Comparison of ENCODE assay signal across 8 mouse cellular contexts in genomic region chr5:113163116-113163515, GRCm38 (mm10). TPM values are rescaled to one million over a fixed set of nuclear protein-coding genes. Genes with fewer than 3 reads are reported as not detected.
DNase-seq lines count a peak whose midpoint lies in the region; ATAC-seq and TF ChIP-seq lines count a peak whose summit lies in the region.

No protein-coding gene starts in this region.

- H3K4me2 ChIP-seq in kidney, embryonic 15.5 days, result peak overlapping the region; percentile 60
- peak overlapping the region; percentile 44 for H3K4me2 ChIP-seq in hindbrain, embryonic 12.5 days (replicated peaks)

- DNase-seq in kidney, adult 2 months, result no peak
- DNase-seq in adrenal gland, postnatal 10 days, result peak; percentile 79
- DNase-seq in left cerebral cortex, adult 18-20 months (ENCODE audit: low spot score in 2 of 2), result no peak
- no peak for DNase-seq in right cerebral cortex, postnatal 4 days
- no peak for DNase-seq in frontal cortex, postnatal 14 days (ENCODE audit: low spot score in 2 of 2)

- WGBS in kidney, embryonic 15.5 days, result 7% methylated on average over 13 of the region's 13 CpGs
- WGBS in kidney, adult 2 months, result 41% methylated on average over 13 of the region's 13 CpGs
- 6% methylated on average over 13 of the region's 13 CpGs for WGBS in hindbrain, embryonic 12.5 days

- H3K27ac ChIP-seq in kidney, embryonic 15.5 days, result no peak overlapping the region
- H3K27ac ChIP-seq in kidney, adult 2 months (ENCODE audit: insufficient read depth, low read depth, low read length), result no peak overlapping the region
- H3K27ac ChIP-seq in hindbrain, embryonic 12.5 days, result no peak overlapping the region

- H3K36me3 ChIP-seq in kidney, embryonic 15.5 days, result no peaks in the 10 kb centered on the region
- no peaks in the 10 kb centered on the region for H3K36me3 ChIP-seq in kidney, adult 2 months (ENCODE audit: control insufficient read depth, insufficient read depth, low read length)
- no peaks in the 10 kb centered on the region for H3K36me3 ChIP-seq in hindbrain, embryonic 12.5 days

- H3K4me3 ChIP-seq in kidney, embryonic 15.5 days (replicated peaks), result peak overlapping the region; percentile 36
- H3K4me3 ChIP-seq in kidney, adult 2 months (ENCODE audit: insufficient read depth, low read depth, low read length), result no peak overlapping the region
- H3K4me3 ChIP-seq in hindbrain, embryonic 12.5 days, result peak overlapping the region; percentile 12

- no peak for TF ChIP-seq POLR2A in kidney, adult 2 months (IDR thresholded peaks at IDR 0.05; ENCODE audit: low read depth, low read length)

- no peaks in the 10 kb centered on the region for H3K9me3 ChIP-seq in kidney, embryonic 15.5 days (replicated peaks)
- no peaks in the 10 kb centered on the region for H3K9me3 ChIP-seq in hindbrain, embryonic 12.5 days (replicated peaks)

- no peaks in the 10 kb centered on the region for H3K27me3 ChIP-seq in kidney, embryonic 15.5 days
- no peaks in the 10 kb centered on the region for H3K27me3 ChIP-seq in kidney, adult 2 months (replicated peaks; ENCODE audit: control insufficient read depth, insufficient read depth, low read length)
- H3K27me3 ChIP-seq in hindbrain, embryonic 12.5 days, result peaks cover 5% of the 10 kb centered on the region; the same call in 1 of the 2 replicates

- H3K4me1 ChIP-seq in kidney, embryonic 15.5 days, result peaks cover 69% of the 10 kb centered on the region
- no peaks in the 10 kb centered on the region for H3K4me1 ChIP-seq in kidney, adult 2 months (ENCODE audit: control insufficient read depth, insufficient read depth, low read length)
- H3K4me1 ChIP-seq in hindbrain, embryonic 12.5 days, result peaks cover 62% of the 10 kb centered on the region

- ATAC-seq in kidney, embryonic 15.5 days (replicated peaks; ENCODE audit: low FRiP score), result no peak; the same call in 1 of the 2 replicates
- no peak for ATAC-seq in hindbrain, embryonic 12.5 days (ENCODE audit: low FRiP score)
- peak; percentile 27 for ATAC-seq in megakaryocyte-erythroid progenitor cell, adult 5-6 weeks (replicated peaks; ENCODE audit: low FRiP score, low TSS enrichment, poor library complexity, severe bottlenecking)

- no peak for TF ChIP-seq CTCF in kidney, adult 2 months (conservative IDR thresholded peaks at IDR 0.05; ENCODE audit: insufficient read depth, insufficient read length, low read depth, low read length)

- H3K9ac ChIP-seq in kidney, embryonic 15.5 days, result 0 out of 2 replicates have a peak overlapping the region, but pooled peaks have one; percentile 17
- peak overlapping the region; percentile 10; the same call in 1 of the 2 replicates for H3K9ac ChIP-seq in hindbrain, embryonic 12.5 days

RNA-seq across cellular contexts. Expression of gene 2900026A02Rik, which starts 57.9 kb away (rescaled TPM):
- 7.0 and 7.5 TPM in 2 replicates for polyA plus RNA-seq in kidney, embryonic 15.5 days (2015; fragmentation: Nextera tagmentation; extraction: Ambion mirVana)
- 14.3 and 15.0 TPM in 2 replicates for polyA plus RNA-seq in kidney, adult 2 months (2012; rRNA removed)
- 10 to 100 TPM; 23.0 to 23.1 TPM for total RNA-seq in adrenal gland, postnatal 10 days (2021)
- 3.6 and 4.5 TPM in 2 replicates for polyA plus RNA-seq in hindbrain, embryonic 12.5 days (2016; fragmentation: Nextera tagmentation; extraction: Ambion mirVana)
- 9.9 and 12.3 TPM in 2 replicates for total RNA-seq in megakaryocyte-erythroid progenitor cell, adult 5-6 weeks (2014; fragmentation: Nextera tagmentation)
- 5.8 and 6.8 TPM in 2 replicates for total RNA-seq in megakaryocyte-erythroid progenitor cell, adult 5-6 weeks (2017)
- total RNA-seq in left cerebral cortex, adult 18-20 months (2021), result 10 to 100 TPM; 37.3 to 39.1 TPM
